In genomic region chr13:51720556-51720955, GRCm38 (mm10) we compare ENCODE assay signal across 29 mouse cellular contexts.
"Had no signal": no experiment of that assay in that cellular context is flagged by ENCODE, and none has a peak within 500 bp of the region (broad histone marks: within the 10 kb centered on the region; RNA-seq: fewer than 3 reads in every experiment).

No protein-coding gene starts in this region.

- H3K9me3 ChIP-seq: embryonic facial prominence, embryonic 10.5 days; embryonic facial prominence, embryonic 12.5 days; embryonic facial prominence, embryonic 13.5 days; embryonic facial prominence, embryonic 15.5 days; forebrain, embryonic 10.5 days; forebrain, embryonic 12.5 days; forebrain, embryonic 15.5 days had no signal

- H3K27me3 ChIP-seq: embryonic facial prominence, embryonic 12.5 days; embryonic facial prominence, embryonic 13.5 days; embryonic facial prominence, embryonic 15.5 days; forebrain, embryonic 12.5 days; forebrain, embryonic 13.5 days; forebrain, embryonic 15.5 days had no signal

- H3K9ac ChIP-seq: embryonic facial prominence, embryonic 12.5 days; embryonic facial prominence, embryonic 13.5 days; embryonic facial prominence, embryonic 15.5 days; forebrain, embryonic 12.5 days; forebrain, embryonic 13.5 days; forebrain, embryonic 15.5 days; forebrain, postnatal 0 days had no signal

- H3K27ac ChIP-seq: embryonic facial prominence, embryonic 10.5 days; embryonic facial prominence, embryonic 12.5 days; embryonic facial prominence, embryonic 13.5 days; embryonic facial prominence, embryonic 15.5 days; forebrain, embryonic 10.5 days; forebrain, embryonic 12.5 days; forebrain, embryonic 13.5 days; forebrain, embryonic 15.5 days; gastrocnemius, adult 2 months; heart, adult 2 months had no signal

- H3K4me1 ChIP-seq: forebrain, embryonic 12.5 days; forebrain, embryonic 13.5 days; forebrain, embryonic 15.5 days had no signal

- ATAC-seq: forebrain, embryonic 13.5 days; forebrain, embryonic 14.5 days; forebrain, embryonic 15.5 days; forebrain, embryonic 16.5 days; forebrain, postnatal 0 days had no signal

- DNase-seq: cerebellum, adult 2 months; cerebellum, adult 8-10 months; cerebellum, adult 9-10 months; cerebellum, adult 9-11 months; cerebellum, postnatal 10 days; cerebellum, postnatal 14 days; cerebellum, postnatal 25 days; cerebellum, postnatal 36 days; embryo, embryonic 11 days; forebrain, postnatal 0 days; gastrocnemius, adult 2 months; gastrocnemius, postnatal 10 days; gastrocnemius, postnatal 14 days; gastrocnemius, postnatal 25 days; gastrocnemius, postnatal 36 days; heart, adult 11 months; heart, adult 18-20 months; heart, adult 2 months had no signal

- H3K4me3 ChIP-seq: embryonic facial prominence, embryonic 10.5 days; embryonic facial prominence, embryonic 12.5 days; embryonic facial prominence, embryonic 13.5 days; embryonic facial prominence, embryonic 15.5 days; erythroblast, embryonic 14.5 days; forebrain, embryonic 10.5 days; forebrain, embryonic 12.5 days; forebrain, embryonic 13.5 days; forebrain, embryonic 15.5 days; gastrocnemius, adult 2 months; heart, adult 2 months had no signal

- H3K4me2 ChIP-seq: embryonic facial prominence, embryonic 12.5 days; embryonic facial prominence, embryonic 13.5 days; embryonic facial prominence, embryonic 15.5 days; forebrain, embryonic 12.5 days; forebrain, embryonic 13.5 days; forebrain, embryonic 15.5 days had no signal
